Mouse (Mus musculus) bone marrow macrophage, adult 2 months (primary cell): ENCODE data around the gene Mrpl3.

Experiments used
- CTCF ChIP-seq: IDR thresholded peaks from 2 replicates; pipeline ENCODE4 v1.5.1; 2012; ENCODE audit warnings: low read depth, mild to moderate bottlenecking, low read length, moderate library complexity
- POLR2A ChIP-seq: IDR thresholded peaks from 2 replicates; pipeline ENCODE4 v1.6.1; 2012; ENCODE audit warnings: mild to moderate bottlenecking, low read depth, low read length, borderline replicate concordance

DNA sequence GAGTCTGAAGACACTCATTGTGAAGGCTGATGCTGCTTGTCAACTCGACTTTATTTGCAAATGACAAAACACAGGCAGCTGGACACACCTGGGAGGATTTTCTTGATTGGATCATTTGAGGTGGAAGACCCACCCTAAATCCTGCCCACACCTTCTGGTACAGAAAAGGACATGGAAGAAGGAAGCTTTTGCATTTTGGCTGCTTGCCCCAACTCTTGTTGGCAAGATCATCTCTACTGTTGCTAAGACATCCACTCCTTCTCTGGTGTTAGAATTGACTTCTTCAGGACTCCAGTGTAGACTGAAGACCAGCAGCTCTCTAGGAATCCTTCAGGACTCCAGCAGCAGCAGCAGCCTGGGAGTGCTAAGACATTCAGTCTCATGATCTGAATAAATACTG is 48.9 kb downstream of the Mrpl3 start:
- TF ChIP-seq POLR2A (no peak), CTCF (no peak)
